Mouse (Mus musculus) thymus, postnatal 10 days (tissue): ENCODE results near the gene Lrrc27.

Experiments used
- DNase-seq, 2 experiments: peaks; one replicate each; pipeline ENCODE4 v3.0.0; 2021; ENCODE audit warnings: low spot score in 2 of 2

Gene Lrrc27

DNA sequence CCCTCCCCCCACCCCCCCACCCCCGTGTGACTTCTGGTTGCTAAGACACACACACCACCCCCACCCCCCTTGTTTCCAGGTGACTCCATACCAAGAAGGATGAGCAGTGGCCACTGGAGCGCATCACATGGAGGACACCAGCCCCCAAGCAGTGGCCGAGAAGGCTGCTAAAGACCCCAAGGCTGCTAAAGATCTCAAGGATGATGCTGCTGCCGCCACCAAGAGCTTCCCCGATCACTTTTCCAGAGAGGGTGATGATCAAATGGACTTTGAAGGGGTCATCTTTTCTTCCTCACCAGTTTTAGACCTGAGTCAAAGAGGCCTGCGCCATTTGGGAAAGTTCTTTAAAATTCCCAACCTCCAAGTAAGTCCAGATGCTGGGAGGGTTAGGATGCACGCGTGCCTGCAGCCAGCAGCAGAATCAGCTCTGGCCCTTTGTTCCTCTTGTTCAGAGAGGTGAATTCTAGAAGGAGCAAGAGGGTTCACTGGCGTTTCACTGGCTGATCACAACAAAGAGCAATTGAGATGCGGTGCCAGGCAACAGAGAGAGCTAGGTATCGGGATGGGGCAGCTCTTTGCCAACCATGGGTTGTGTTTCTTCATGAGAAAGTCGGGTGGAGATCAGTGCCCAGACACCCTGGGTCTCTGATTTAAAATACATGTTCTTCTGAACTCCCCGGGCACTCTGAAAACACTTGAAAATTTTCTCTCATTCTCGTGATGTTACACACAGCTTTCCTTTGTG lies 2.0 kb downstream of the Lrrc27 start:
- DNase-seq = no peak

- no peak for DNase-seq
These were observed 2.7 kb downstream of the Lrrc27 start for GRCm38 (mm10) chr7:139215516-139215915.

- DNase-seq = no peak
These were observed 3.2 kb downstream of the Lrrc27 start for GRCm38 (mm10) chr7:139215946-139216345.

DNA sequence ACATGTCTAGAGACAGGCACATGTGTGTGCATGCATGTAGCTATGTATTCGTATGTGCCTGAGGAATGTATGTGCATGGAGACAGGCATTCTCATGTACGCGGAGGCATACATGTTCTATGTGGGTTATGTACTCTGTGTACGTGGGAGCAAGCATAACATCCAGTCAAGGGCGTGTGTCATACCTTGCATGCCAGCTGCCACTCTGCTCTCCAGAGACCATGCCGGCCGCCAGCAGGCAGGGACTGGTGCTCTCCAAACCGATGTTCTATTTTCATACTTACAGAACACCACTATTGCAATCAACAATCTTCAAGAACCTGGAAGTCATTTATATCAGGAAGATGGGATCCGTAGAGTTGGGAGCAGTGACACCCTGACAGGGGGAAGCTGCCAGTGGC lies 3.7 kb downstream of the Lrrc27 start:
- no peak for DNase-seq

- no peak for DNase-seq
These were observed 4.3 kb downstream of the Lrrc27 start for GRCm38 (mm10) chr7:139217046-139217445.

DNA sequence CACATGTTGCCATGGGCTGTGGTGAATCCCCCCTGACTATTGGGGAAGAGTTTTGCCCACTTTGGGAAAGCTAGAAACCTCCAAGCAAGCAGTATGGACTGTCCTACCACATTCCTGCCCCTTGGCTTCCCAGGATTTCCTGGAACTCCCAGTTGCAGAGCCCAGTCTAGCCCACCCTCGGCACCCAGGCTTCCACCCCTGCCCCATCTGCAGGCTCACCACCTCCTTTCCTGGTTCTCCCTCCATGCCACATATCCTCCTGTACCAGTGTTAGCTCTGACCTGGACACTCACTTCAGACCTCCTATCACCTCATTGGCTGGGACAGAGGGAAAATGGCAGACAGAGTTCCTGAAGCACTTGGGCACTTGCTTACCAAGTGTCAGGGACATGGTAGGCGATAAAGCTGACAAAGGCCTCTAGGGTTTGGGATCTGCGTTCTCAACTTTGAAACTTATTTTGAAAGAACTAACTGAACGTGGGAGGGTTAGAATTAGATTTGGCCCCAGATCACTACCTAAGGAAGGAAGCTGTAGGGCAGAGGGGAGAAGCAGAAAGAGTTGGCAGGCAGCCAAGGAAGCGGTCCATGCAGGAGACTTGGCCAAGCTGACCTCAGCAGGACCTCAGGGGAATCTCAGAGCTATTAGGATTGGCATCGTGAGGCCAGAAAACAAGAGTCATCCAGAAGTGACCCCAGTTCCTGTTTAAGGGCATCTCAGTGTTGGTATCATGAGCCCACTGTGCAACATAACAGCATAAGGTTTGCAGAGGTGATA lies 6.0 kb downstream of the Lrrc27 start:
- DNase-seq = no peak

GRCm38 (mm10) chr7:139219486-139219885 lies 6.7 kb downstream of the Lrrc27 start:
- DNase-seq = no peak

GRCm38 (mm10) chr7:139220303-139220702 lies 7.5 kb downstream of the Lrrc27 start:
- no peak for DNase-seq

- DNase-seq = no peak
These were observed 8.3 kb downstream of the Lrrc27 start for GRCm38 (mm10) chr7:139221072-139221471.

DNA sequence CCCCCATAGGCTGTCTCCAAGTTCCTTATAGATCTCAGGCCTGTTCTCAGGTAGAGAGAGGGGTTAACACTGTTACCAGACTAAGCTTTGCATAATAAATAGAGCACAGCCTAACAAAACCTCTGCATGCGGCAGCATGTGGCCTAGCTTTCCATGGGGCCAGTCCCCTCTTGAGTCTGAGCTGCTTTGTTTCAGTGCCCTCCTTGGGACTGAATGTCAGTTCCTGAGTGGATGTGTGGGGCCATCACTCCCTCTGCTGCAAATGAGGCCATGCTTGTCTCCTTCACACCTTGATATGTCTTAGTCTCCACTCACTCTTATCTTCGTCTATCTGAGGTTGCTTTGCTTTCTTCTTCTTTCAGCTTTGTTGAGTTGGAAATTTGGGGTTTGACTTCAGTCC lies 9.1 kb downstream of the Lrrc27 start:
- no peak for DNase-seq

DNA sequence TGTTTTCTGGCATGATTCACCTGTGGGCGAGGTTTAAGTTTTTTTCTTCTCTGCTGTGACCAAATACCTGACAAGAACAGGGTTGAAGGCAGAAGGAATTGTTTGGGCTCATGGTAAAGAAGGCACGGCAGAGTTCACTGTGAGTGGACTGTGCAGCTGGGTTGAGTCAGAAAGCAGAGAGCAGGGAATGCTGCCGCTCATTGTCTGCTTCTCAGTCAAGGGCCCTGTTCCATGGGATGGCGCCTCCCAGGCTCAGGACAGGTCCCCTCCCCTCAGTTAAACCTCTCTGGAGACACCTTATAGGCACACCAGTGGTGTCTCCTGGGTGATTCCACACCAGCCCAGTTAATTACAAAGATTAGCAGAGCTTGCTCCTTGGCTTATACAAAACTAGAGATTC lies 9.6 kb downstream of the Lrrc27 start:
- DNase-seq = no peak

DNA sequence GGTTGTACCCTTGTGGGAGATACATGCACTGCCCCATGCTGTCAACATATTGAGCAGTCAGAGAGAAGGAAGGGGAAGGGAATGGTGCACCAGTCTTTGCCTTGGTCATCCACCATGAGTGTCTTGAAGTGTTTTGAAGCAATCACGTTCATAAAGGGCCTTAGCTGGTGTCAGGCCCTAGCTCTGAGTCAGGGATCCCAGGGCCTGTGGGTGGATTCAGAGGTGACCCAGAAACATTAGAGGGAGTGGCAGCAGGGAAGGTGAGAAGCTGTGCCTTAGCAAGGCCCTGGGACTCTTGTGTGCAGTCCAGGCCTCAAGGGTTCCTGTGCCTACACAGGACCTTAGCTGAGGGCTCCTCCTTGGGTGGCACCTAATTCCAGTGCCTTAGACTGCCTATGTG lies 11.3 kb downstream of the Lrrc27 start:
- no peak for DNase-seq

DNA sequence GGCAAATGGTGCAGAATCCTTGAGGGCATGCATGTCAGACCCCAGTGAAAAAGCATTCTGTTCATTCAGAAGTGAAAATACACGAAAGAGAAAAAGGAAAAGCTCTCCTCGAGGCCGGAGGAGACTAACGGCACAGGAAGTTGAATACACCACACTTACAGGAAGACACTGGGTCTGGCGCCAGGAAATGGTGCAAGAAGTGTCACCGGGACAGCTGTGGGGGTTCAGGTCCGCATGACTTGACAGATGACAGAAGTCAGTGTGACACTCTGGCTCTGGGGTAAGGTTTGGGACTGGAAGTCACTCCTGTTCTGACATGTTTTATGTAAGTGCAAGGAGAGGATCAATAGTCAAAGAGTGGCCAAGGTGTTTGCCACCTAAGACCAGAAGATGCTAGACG lies 11.9 kb downstream of the Lrrc27 start:
- DNase-seq = peak; percentile 65 to 67

DNA sequence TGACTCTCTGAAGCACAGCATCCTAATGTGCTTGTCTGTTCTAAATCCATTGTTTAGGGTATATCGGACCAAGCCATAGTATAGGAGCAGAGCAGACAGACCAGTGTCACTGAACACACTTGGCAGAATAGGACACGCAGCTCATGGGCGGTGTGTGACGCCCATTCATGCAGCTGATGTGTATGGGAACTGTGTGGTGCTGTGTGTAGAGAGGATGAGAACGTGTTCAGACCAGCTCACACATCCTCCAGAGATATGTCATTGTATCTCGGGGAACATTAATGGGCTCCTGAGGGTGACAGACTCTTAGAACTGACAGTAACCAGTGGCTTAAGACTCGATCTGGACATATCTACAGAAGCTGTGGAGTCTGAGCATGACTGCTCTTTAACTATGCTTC lies 13.6 kb downstream of the Lrrc27 start:
- no peak for DNase-seq

GRCm38 (mm10) chr7:139228447-139229171 lies 15.8 kb downstream of the Lrrc27 start:
- DNase-seq = no peak

GRCm38 (mm10) chr7:139229837-139230236 lies 17.0 kb downstream of the Lrrc27 start:
- DNase-seq = no peak

- no peak for DNase-seq
These were observed 17.5 kb downstream of the Lrrc27 start for GRCm38 (mm10) chr7:139230241-139230640.

DNA sequence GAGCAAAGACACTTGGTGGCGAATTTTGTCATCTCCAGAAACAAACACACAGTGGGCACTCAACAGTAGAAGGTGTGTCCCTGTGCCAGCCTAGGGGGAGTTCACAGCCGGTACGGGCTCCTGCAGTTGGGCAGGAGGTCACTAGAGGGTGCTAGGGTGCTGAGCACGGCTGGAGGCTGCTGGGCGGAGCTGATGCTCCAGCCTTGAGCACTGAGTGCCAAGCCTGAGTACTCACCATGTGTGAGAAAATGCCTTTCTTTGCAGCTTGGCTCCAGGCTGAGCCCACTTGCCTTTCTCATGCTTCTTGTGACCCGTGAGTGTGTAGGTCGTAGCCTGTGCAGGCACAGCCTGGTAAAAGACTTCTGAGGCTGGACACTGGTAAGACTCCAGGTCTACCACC lies 20.9 kb downstream of the Lrrc27 start:
- peak; percentile 82 to 95 for DNase-seq

DNA sequence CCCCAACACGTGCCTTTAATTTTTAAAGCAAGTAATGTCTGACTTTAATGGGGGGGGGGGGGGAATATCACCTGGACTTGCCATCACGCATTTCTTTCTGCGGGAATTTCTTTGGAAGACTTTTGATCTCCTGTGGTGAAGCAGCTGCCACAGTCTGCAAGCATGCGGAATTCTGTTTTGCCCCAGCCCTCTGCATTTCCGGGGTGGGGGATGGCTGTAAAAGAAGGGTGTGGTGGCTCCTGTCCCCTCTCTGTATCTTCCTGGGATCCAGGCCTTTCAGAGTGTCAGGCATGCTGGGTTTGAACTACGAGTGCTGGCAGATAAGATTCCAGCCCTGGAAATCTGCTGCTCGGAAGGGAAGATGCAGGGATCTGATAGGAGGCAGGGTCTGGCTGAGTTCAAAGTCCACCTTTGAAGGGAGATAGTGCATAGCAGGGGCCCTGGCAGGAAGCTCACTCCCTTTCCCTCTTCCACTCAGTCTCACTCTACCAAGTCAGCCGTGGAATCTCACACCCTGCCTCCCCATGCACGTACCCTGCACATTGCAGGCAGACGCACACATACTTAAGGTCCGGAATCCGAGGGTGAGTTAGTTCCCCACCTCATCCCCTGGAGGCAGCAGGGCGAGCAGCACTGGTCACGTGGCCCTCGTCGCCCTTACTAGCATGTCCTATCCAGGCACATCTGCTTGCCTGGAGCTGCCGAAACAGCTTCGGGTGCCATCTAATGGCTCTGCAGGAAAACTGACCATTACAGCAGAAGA lies 21.8 kb downstream of the Lrrc27 start:
- DNase-seq = peak in 1 of 2 experiments; percentile 14

GRCm38 (mm10) chr7:139235651-139236358 lies 23.0 kb downstream of the Lrrc27 start:
- DNase-seq = peak in 1 of 2 experiments; percentile 26

DNA sequence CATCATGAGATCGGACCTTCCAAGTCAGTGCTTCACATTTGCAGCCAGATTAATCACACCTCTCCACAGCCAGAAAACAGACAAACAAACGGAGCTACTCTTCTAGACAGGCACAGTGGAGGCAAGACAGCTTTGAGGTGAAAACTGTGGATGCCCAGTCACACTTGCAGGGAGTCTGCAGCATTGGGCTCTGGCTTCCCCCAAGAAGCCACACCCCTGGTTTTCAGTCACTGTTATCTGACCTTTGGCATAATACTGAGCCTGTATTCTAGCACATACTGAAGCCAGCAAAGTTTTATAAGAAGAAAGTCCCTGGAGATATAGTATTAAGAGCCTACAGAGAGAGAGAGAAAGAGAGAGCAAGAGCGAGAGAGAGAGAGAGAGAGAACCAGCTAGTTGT lies 26.6 kb downstream of the Lrrc27 start:
- DNase-seq = no peak
